Mouse (Mus musculus) cerebellum, adult 11-12 months (tissue): ENCODE results near the gene Ubxn2a.
"Not testable (repeated sequence)": the region's sequence is repeated elsewhere in the genome, so short reads cannot be mapped to it uniquely, and the experiment has no call there.

Experiments
- DNase-seq: peaks from one replicate; pipeline ENCODE4 v3.0.0; 2022

The Ubxn2a gene

GRCm38 (mm10) chr12:4906951-4907906, at the start of gene Ubxn2a:
TSS of gene Ubxn2a (minus strand) at chr12:4907705.
- peak; percentile 94 for DNase-seq

GRCm38 (mm10) chr12:4953156-4953555, 45.7 kb upstream of the Ubxn2a start:
- DNase-seq: no peak

GRCm38 (mm10) chr12:4952272-4952671, 44.8 kb upstream of the Ubxn2a start:
- no peak for DNase-seq

GRCm38 (mm10) chr12:4930820-4931548, 23.5 kb upstream of the Ubxn2a start:
- no peak for DNase-seq

- DNase-seq: no peak
Measured at GRCm38 (mm10) chr12:4928197-4928596, 20.7 kb upstream of the Ubxn2a start.

GRCm38 (mm10) chr12:4917805-4918591, 10.5 kb upstream of the Ubxn2a start:
- no peak for DNase-seq

- peak; percentile 98 for DNase-seq
Measured at GRCm38 (mm10) chr12:4916994-4917804, 9.7 kb upstream of the Ubxn2a start, which contains the start of gene Atad2b. TSS of gene Atad2b (plus strand) at chr12:4917353.

- DNase-seq: no peak
Measured at GRCm38 (mm10) chr12:4914944-4915343, 7.4 kb upstream of the Ubxn2a start.

- DNase-seq: no peak
Measured at GRCm38 (mm10) chr12:4914441-4914840, 6.9 kb upstream of the Ubxn2a start.

GRCm38 (mm10) chr12:4911716-4912115, 4.2 kb upstream of the Ubxn2a start:
- DNase-seq: no peak

- DNase-seq: not testable (repeated sequence)
Measured at GRCm38 (mm10) chr12:4910496-4910895, 3.0 kb upstream of the Ubxn2a start.

- no peak for DNase-seq
Measured at GRCm38 (mm10) chr12:4908391-4908790, 886 bp upstream of the Ubxn2a start.

GRCm38 (mm10) chr12:4906476-4906875, 1.0 kb downstream of the Ubxn2a start:
- DNase-seq: no peak

- DNase-seq: peak; percentile 38
Measured at GRCm38 (mm10) chr12:4905946-4906345, 1.6 kb downstream of the Ubxn2a start.

- no peak for DNase-seq
Measured at GRCm38 (mm10) chr12:4898024-4898423, 9.5 kb downstream of the Ubxn2a start.

- DNase-seq: no peak
Measured at GRCm38 (mm10) chr12:4889891-4890290, 17.6 kb downstream of the Ubxn2a start.

GRCm38 (mm10) chr12:4889251-4889650, 18.3 kb downstream of the Ubxn2a start:
- DNase-seq: no peak

- DNase-seq: no peak
Measured at GRCm38 (mm10) chr12:4888739-4889138, 18.8 kb downstream of the Ubxn2a start.

GRCm38 (mm10) chr12:4886581-4886980, 20.9 kb downstream of the Ubxn2a start:
- not testable (repeated sequence) for DNase-seq

GRCm38 (mm10) chr12:4885062-4885461, 22.4 kb downstream of the Ubxn2a start:
- DNase-seq: no peak

GRCm38 (mm10) chr12:4882086-4882485, 25.4 kb downstream of the Ubxn2a start:
- no peak for DNase-seq

GRCm38 (mm10) chr12:4879048-4879447, 28.5 kb downstream of the Ubxn2a start:
- no peak for DNase-seq
